Mouse (Mus musculus) T-helper 2 cell (primary cell): Measurements from ENCODE around the gene Dll3.

Experiments
- in situ Hi-C: fragments of 300-600 bp; cut with MboI, MseI; formaldehyde crosslinking; loops from one replicate; pipeline ENCODE4 v1.15.1; 2025; ENCODE audit warnings: high pct_unique_total_duplicates

The Dll3 gene

GRCm38 (mm10) chr7:28301616-28302433, at the start of gene Dll3:
Dll3 (minus strand) TSS chr7:28302238.
- in situ Hi-C loops = no loop called here

GRCm38 (mm10) chr7:28351676-28352191, 49.7 kb upstream of the Dll3 start:
- in situ Hi-C loops = no loop called here

- in situ Hi-C loops = no loop called here
Observed at GRCm38 (mm10) chr7:28350155-28350883, 48.3 kb upstream of the Dll3 start, which contains the start of gene Rps16. Rps16 (plus strand) TSS chr7:28350652.

- in situ Hi-C loops = no loop called here
Observed at GRCm38 (mm10) chr7:28348601-28349000, 46.6 kb upstream of the Dll3 start.

GRCm38 (mm10) chr7:28347746-28348145, 45.7 kb upstream of the Dll3 start:
- in situ Hi-C loops = no loop called here

GRCm38 (mm10) chr7:28344637-28345036, 42.6 kb upstream of the Dll3 start:
- in situ Hi-C loops = no loop called here

GRCm38 (mm10) chr7:28341381-28341780, 39.3 kb upstream of the Dll3 start:
- in situ Hi-C loops = no loop called here

- in situ Hi-C loops = no loop called here
Observed at GRCm38 (mm10) chr7:28339213-28339917, 37.3 kb upstream of the Dll3 start.

- in situ Hi-C loops = no loop called here
Observed at GRCm38 (mm10) chr7:28338108-28338998, 36.3 kb upstream of the Dll3 start, which contains the start of gene Supt5. Supt5 (minus strand) TSS chr7:28338746.

- in situ Hi-C loops = no loop called here
Observed at GRCm38 (mm10) chr7:28335471-28335870, 33.4 kb upstream of the Dll3 start.

GRCm38 (mm10) chr7:28334534-28334933, 32.5 kb upstream of the Dll3 start:
- in situ Hi-C loops = no loop called here

- in situ Hi-C loops = no loop called here
Observed at GRCm38 (mm10) chr7:28328260-28328659, 26.2 kb upstream of the Dll3 start.

GRCm38 (mm10) chr7:28326457-28326856, 24.4 kb upstream of the Dll3 start:
- in situ Hi-C loops = no loop called here

GRCm38 (mm10) chr7:28325293-28325692, 23.3 kb upstream of the Dll3 start:
- in situ Hi-C loops = no loop called here

GRCm38 (mm10) chr7:28321974-28322720, 20.1 kb upstream of the Dll3 start:
- in situ Hi-C loops = no loop called here

- in situ Hi-C loops = loop anchor here (10.0 kb wide), 1 partner anchor 844 kb away; the partner anchor contains the start of gene Sertad3
Observed at GRCm38 (mm10) chr7:28318714-28319113, 16.7 kb upstream of the Dll3 start.

GRCm38 (mm10) chr7:28318036-28318435, 16.0 kb upstream of the Dll3 start:
- in situ Hi-C loops = loop anchor here (10.0 kb wide), 1 partner anchor 843 kb away; the partner anchor contains the start of gene Sertad3

GRCm38 (mm10) chr7:28311926-28312543, 10.0 kb upstream of the Dll3 start, which contains the start of gene Timm50:
Timm50 (minus strand) TSS chr7:28312072.
- in situ Hi-C loops = loop anchor here (10.0 kb wide), 1 partner anchor 837 kb away; the partner anchor contains the start of gene Sertad3
